In the genomic region with DNA sequence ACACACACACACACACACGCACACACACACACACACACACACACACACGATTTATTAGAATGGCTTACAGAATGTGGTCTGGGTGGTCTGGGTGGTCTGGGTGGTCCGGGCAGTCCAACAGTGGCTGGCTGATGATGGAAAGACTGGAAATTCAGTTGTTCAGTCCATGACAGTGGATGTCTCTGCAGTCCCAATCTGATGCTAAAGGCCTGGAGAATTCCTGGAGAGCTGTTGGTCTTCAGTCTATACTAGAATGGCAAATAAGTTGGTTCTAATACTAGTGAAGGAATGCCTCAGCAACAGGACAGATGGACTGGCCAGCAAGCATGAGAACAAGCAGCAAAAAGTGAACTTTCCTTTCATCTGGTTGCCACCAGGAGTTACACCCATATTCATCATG, we compare ENCODE assay signal across 16 mouse cellular contexts.
"Had no signal": no experiment of that assay in that cellular context is flagged by ENCODE, and none has a peak within 500 bp of the region (broad histone marks: within the 10 kb centered on the region; RNA-seq: fewer than 3 reads in every experiment).

No protein-coding gene starts in this region.

- H3K27ac ChIP-seq: neural tube, embryonic 13.5 days; neural tube, embryonic 15.5 days; stomach, embryonic 15.5 days; stomach, postnatal 0 days had no signal

- H3K9me3 ChIP-seq: neural tube, embryonic 13.5 days; neural tube, embryonic 15.5 days; stomach, embryonic 15.5 days had no signal

- H3K9ac ChIP-seq: neural tube, embryonic 13.5 days; neural tube, embryonic 15.5 days; stomach, embryonic 15.5 days had no signal

- H3K4me2 ChIP-seq: neural tube, embryonic 13.5 days; neural tube, embryonic 15.5 days; stomach, embryonic 15.5 days had no signal

- DNase-seq: retina, postnatal 1 day; right cerebral cortex, adult 18-20 months; right cerebral cortex, postnatal 14 days; right cerebral cortex, postnatal 25 days; right cerebral cortex, postnatal 4 days; spleen, adult 18-20 months; thymus, adult 18-20 months; thymus, adult 2 months; thymus, postnatal 14 days; thymus, postnatal 25 days; thymus, postnatal 36 days; thymus, postnatal 4 days had no signal

- H3K4me3 ChIP-seq: neural tube, embryonic 13.5 days; neural tube, embryonic 15.5 days; stomach, embryonic 15.5 days had no signal

- H3K36me3 ChIP-seq: neural tube, embryonic 13.5 days; neural tube, embryonic 15.5 days; stomach, embryonic 15.5 days had no signal
